In genomic region chr17:80982412-80982787, GRCm38 (mm10) we compare ENCODE assay signal across 9 mouse cellular contexts. TPM values are rescaled to one million over a fixed set of nuclear protein-coding genes. Genes with fewer than 3 reads are reported as not detected.
DNase-seq lines count a peak whose midpoint lies in the region; ATAC-seq lines count a peak whose summit lies in the region.
"Had no signal": no experiment of that assay in that cellular context is flagged by ENCODE, and none has a peak within 500 bp of the region (broad histone marks: within the 10 kb centered on the region; RNA-seq: fewer than 3 reads in every experiment).

No protein-coding gene starts in this region.

- H3K27me3 ChIP-seq in intestine, embryonic 16.5 days (replicated peaks; ENCODE audit: control insufficient read depth, insufficient read depth, low read length), result no peaks in the 10 kb centered on the region
- H3K27me3 ChIP-seq in midbrain, embryonic 10.5 days (ENCODE audit: low read depth, poor library complexity, severe bottlenecking), result no peaks in the 10 kb centered on the region

- intact Hi-C loops in gastrocnemius, postnatal 36 days (cut with DNase I), result loop anchor here (5.0 kb wide), 3 partner anchors 105 to 360 kb away; no protein-coding TSS in a partner anchor
- intact Hi-C loops in left cerebral cortex, postnatal 10 days (cut with DNase I), result loop anchor here (5.0 to 10.0 kb wide), 3 partner anchors 35 to 358 kb away; no protein-coding TSS in a partner anchor

- H3K4me2 ChIP-seq in intestine, embryonic 16.5 days (ENCODE audit: low read depth, low read length), result no peak overlapping the region

- H3K4me3 ChIP-seq in intestine, embryonic 16.5 days (ENCODE audit: low read length), result no peak overlapping the region
- no peak overlapping the region for H3K4me3 ChIP-seq in midbrain, embryonic 10.5 days

- no peaks in the 10 kb centered on the region for H3K4me1 ChIP-seq in intestine, embryonic 16.5 days (ENCODE audit: control insufficient read depth, insufficient read depth, low read length)
- peaks cover 16% of the 10 kb centered on the region for H3K4me1 ChIP-seq in midbrain, embryonic 10.5 days

- 0 out of 2 replicates have a peak, but pooled peaks have one; percentile 40 for ATAC-seq in intestine, embryonic 16.5 days

- no peaks in the 10 kb centered on the region for H3K9me3 ChIP-seq in intestine, embryonic 16.5 days (ENCODE audit: control insufficient read depth, low read length)
- no peaks in the 10 kb centered on the region for H3K9me3 ChIP-seq in midbrain, embryonic 10.5 days (replicated peaks)

- WGBS in intestine, embryonic 16.5 days, result 12% methylated on average over 8 of the region's 8 CpGs
- WGBS in midbrain, embryonic 10.5 days, result 15% methylated on average over 8 of the region's 8 CpGs

- H3K36me3 ChIP-seq in intestine, embryonic 16.5 days (ENCODE audit: control insufficient read depth, insufficient read depth, low read length), result no peaks in the 10 kb centered on the region
- H3K36me3 ChIP-seq in midbrain, embryonic 10.5 days, result no peaks in the 10 kb centered on the region
- H3K36me3 ChIP-seq: G1E had no signal

- H3K27ac ChIP-seq in intestine, embryonic 16.5 days (ENCODE audit: low read length), result no peak overlapping the region
- H3K27ac ChIP-seq in midbrain, embryonic 10.5 days (replicated peaks), result peak overlapping the region; percentile 62

- H3K9ac ChIP-seq in intestine, embryonic 16.5 days (ENCODE audit: low read depth, low read length), result no peak overlapping the region

- peak; percentile 8 to 52 for DNase-seq in spleen, postnatal 10 days (ENCODE audit: low spot score in 2 of 2)
- no peak for DNase-seq in spleen, postnatal 14 days (ENCODE audit: low spot score in 2 of 2)
- peak; percentile 86 for DNase-seq in embryo, embryonic 10.5 days (ENCODE audit: low spot score)
- peak; percentile 39 to 53 for DNase-seq in gastrocnemius, postnatal 36 days
- DNase-seq in left cerebral cortex, postnatal 10 days (ENCODE audit: extremely low spot score in 1 of 2, low spot score in 2 of 2), result peak; percentile 80 to 87
- DNase-seq in midbrain, embryonic 10.5 days (ENCODE audit: low spot score), result peak; percentile 71
- DNase-seq in right cerebral cortex, postnatal 4 days, result peak; percentile 82

RNA-seq across cellular contexts. Expression of gene Tmem178, which starts 38.0 kb away (rescaled TPM):
- total RNA-seq in gastrocnemius, postnatal 36 days (2021), result under 1 TPM; 0.25 to 0.26 TPM
- polyA plus RNA-seq in intestine, embryonic 16.5 days (2015; fragmentation: Nextera tagmentation; extraction: Ambion mirVana), result 1.4 and 1.6 TPM in 2 replicates
- 10 to 100 TPM; 77.1 to 80.7 TPM for total RNA-seq in left cerebral cortex, postnatal 10 days (2021)
- polyA plus RNA-seq in midbrain, embryonic 10.5 days (2016; fragmentation: Nextera tagmentation; extraction: Ambion mirVana), result 6.4 and 8.6 TPM in 2 replicates
- total RNA-seq: G1E had no signal
- polyA plus RNA-seq: G1E had no signal

Comparison
In these comparisons a context has a peak if more than half of its experiments do, and no peak if none do; other contexts are left out.
1. DNase-seq: peak in spleen, postnatal 10 days (2 of 2), embryo, embryonic 10.5 days (single experiment), gastrocnemius, postnatal 36 days (2 of 2), left cerebral cortex, postnatal 10 days (2 of 2), midbrain, embryonic 10.5 days (single experiment) and right cerebral cortex, postnatal 4 days (single experiment); none in spleen, postnatal 14 days (0 of 2).
2. RNA of gene Tmem178, which starts 38.0 kb away (total RNA-seq): 77.1 to 80.7 TPM in left cerebral cortex, postnatal 10 days; 0.25 to 0.26 TPM in gastrocnemius, postnatal 36 days; every median in the first group is over 10 times any median in the second.